Mouse (Mus musculus) gastrocnemius, postnatal 36 days (tissue): Measurements from ENCODE around the gene Cfap57. TPM values are rescaled to one million over a fixed set of nuclear protein-coding genes. Genes with fewer than 3 reads are reported as not detected.
"Not testable (repeated sequence)": the region's sequence is repeated elsewhere in the genome, so short reads cannot be mapped to it uniquely, and the experiment has no call there.

ENCODE experiments used
- DNase-seq, 2 experiments: peaks; one replicate each; pipeline ENCODE4 v3.0.0; 2022
- intact Hi-C: fragments of 180-260 bp; cut with DNase I; formaldehyde crosslinking; loops from one replicate; pipeline ENCODE4 v1.15.1; 2025
- total RNA-seq, 2 experiments: library from RNA; stranded (reverse); gene quantifications; 2 replicates each; pipeline ENCODE4 v1.2.3; 2021

Gene Cfap57
- total RNA-seq, 2 experiments from 2014 or later = not detected

DNA sequence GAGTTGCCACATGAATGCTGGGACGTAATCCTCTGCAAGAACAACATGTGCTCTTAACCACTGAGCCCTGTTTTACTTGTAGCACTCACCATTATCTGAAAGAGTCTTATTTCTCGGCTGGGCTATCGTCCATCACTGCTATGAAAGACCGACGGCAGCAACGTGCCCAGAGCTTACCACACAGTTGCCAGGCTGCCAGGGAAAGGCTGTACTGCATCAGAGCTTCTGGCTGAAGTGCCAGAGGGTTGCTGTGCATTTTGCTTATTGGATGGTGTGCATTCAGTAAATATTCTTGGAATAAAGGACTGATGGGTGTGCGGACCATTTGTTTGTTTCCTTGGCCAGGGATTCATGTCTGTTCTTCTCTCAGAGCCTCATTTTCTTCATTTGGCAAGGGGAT, 96.6 kb downstream of the Cfap57 start:
- intact Hi-C loops = no loop called here
- DNase-seq = no peak

DNA sequence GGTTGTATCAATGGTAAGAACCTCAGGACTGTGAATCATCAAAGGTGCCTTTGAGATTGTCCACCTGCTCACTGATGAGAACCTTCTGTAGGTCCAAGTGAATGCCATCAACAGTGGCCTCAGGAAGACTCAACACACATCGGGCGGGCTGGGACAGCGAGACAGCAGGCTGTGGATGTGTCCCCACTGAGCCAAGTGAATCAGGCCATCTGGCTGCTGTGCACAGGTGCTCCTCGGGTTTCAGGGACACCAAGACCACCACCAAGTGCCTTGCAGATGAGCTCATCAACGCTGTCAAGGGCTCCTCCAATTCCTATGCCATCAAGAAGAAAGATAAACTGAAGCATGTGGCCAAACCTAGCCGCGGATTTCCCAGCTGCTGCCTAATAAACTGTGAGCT, 98.3 kb downstream of the Cfap57 start:
- intact Hi-C loops = no loop called here
- DNase-seq = no peak

DNA sequence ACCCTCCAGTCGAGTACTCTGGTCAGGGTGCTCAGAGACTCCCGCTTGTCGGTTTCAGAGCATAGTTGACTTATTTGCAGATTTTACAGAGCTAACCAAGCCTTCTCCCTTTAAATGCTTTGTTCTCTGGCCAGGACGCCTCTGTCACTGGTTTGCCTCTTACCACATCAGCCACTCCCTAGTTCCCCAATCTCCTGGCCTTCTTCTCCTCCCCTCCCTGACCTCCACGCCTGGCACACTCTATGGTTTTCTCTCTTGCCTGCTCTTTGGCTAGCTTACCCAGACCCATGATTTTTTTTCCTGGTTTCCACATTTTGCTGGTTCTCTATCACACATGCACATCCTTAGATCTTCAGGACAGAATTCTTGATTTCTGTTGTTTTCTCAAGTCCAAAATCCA, 102.4 kb downstream of the Cfap57 start:
- intact Hi-C loops = no loop called here
- DNase-seq = no peak

DNA sequence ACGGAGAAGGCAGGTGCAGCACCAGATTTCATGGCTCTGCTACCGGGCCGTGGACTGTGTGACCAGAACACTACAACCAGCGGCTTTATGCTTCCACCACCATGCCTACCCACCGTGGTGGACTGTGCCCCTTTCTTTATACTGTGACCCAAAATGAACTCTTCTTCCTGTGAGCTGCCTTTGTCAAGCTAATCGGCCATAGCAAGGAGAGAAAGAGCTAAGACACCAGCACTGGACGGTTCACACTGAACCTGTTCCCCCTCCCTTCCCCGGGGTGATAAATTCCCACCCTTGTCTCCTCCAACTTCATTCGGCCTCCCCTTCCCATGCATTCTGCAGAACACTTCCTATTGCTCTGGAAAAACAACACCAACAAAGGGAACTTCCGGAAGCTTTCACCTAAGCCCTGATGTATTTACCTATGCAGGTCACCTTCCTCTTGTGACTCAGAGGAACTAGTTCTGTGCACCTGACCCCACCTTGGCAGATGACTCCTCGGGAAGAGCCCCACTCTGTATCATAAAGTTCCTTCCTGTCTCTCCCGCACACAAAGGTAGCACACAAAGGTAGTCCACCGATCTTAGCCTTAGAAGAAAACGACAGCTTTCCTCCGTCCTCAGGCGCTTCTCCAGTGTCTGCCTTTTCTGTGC, 103.0 kb downstream of the Cfap57 start:
- intact Hi-C loops = no loop called here
- DNase-seq = no peak

DNA sequence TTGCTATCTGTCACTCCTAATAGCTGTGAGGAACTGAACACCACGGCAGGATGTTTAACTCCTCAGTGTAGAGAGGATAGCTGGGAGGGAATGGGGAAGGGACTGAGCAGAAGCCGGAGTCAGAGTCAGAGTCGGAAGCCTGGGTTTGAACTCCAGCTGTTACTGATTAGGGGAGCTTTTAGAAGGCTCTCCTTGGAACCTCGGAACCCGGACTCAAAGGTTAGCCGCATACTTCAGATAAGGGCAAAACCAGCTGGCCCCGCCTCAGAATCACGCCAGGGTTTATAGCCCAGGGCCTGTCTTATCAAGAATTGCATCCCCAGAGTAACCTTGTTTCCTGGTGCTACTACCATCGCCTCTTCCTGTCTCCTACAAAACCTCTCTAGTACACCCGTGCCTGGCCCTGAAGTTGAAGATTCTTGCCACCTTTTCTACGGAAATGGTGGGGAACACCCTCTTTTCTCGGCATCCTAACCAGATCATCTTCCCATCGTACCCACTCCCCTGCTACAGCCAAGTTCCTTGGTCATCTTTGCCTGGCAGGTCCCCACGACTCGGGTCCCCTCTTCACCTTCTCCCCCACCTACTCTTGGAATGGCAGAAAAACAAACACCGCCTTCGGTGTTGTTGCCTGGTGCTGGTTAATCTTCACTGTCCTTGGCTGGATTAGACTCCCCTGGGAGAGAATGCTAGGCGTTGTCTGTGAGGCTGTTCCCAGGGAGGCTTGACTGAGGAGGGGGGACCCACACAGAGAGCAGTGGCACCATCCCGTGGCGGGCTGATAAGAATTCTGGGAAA, 103.7 kb downstream of the Cfap57 start:
- no peak for DNase-seq
- intact Hi-C loops = no loop called here

DNA sequence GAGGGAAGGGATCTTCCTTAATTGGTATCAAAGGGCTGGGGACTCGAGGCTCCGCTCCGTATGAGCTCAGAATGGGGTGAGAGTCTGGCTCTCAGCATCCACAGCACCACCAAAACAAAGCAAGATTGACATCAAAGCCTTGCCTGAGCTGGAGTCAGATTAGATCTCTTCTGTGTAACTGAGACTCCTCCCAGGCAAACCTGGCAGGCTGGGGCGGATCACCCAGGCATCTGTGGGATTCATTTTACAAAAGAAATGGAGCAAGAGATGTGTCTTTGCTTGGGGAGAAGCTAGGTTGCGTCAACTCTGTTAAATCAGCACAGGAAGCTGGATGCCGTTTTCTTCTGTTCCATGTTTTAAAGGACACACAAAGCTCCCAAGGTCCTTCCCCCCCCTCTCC, 111.5 kb downstream of the Cfap57 start:
- DNase-seq = no peak
- intact Hi-C loops = loop anchor here (2.0 kb wide), 1 partner anchor 48 kb away; no protein-coding TSS in a partner anchor

DNA sequence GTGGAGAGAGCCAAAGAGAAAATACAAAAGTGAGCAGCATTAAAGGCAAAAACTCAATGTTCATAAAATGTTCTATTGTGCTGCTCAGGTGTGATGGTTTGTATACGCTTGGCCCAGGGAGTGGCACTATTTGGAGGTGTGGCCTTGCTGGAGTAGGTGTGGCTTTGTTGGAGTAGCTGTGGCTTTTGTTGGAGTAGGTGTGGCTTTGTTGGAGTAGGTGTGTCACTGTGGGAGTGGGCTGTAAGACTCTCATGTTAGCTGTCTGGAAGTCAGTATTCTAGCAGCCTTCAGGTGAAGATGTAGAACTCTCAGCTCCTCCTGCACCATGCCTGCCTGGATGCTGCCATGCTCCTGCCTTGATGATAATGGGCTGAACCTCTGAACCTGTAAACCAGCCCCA, 113.4 kb downstream of the Cfap57 start:
- intact Hi-C loops, DNase-seq: not testable (repeated sequence)

DNA sequence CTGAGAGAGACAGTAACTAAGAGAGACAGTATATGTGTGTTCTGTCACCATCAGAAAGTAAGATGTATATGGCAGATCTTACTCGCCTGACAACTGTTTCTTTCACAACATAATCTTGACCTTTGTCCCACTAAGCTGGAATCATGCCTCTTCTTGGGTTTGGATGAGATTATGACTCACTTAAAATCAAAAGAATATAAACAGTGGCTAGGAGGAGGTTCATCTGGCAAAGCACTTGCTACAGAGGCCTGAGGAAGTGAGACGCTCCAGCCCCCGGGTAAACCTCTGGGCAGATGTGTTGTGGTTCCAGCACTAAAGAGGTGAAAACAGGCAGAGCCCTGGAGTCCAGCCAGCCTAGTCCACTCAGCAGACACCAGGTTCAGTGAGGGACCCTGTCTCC, 115.0 kb downstream of the Cfap57 start:
- intact Hi-C loops = no loop called here
- no peak for DNase-seq

Other genes starting within 250 kb of the Cfap57 start
- 1 to 10 TPM; 5.7 to 6.5 TPM for gene Szt2, start 211.5 kb downstream of the Cfap57 start, total RNA-seq
- gene Med8, start 211.4 kb downstream of the Cfap57 start, total RNA-seq = 10 to 100 TPM; 36.3 to 37.8 TPM
- gene Elovl1, start 192.7 kb downstream of the Cfap57 start, total RNA-seq = 1 to 10 TPM; 5.8 to 7.6 TPM
- gene Cdc20, start 183.4 kb downstream of the Cfap57 start, total RNA-seq = under 1 TPM; 0.69 to 0.97 TPM
- not detected for gene Mpl, start 163.3 kb downstream of the Cfap57 start, total RNA-seq
- 10 to 100 TPM; 15.3 to 16.8 TPM for gene Tie1, start 130.7 kb downstream of the Cfap57 start, total RNA-seq
- gene 2610528J11Rik, start 93.8 kb downstream of the Cfap57 start, total RNA-seq = not detected
- gene Tmem125, start 76.7 kb downstream of the Cfap57 start, total RNA-seq = not detected
- 10 to 100 TPM; 21.7 to 28.9 TPM for gene Ebna1bp2, start within 50 bp of the Cfap57 start, total RNA-seq
- gene Olfr62, start 38.2 kb upstream of the Cfap57 start, total RNA-seq = not detected
- not detected for gene Olfr1342, start 72.0 kb upstream of the Cfap57 start, total RNA-seq
- gene Olfr1341, start 82.7 kb upstream of the Cfap57 start, total RNA-seq = not detected
- not detected for gene Olfr1340, start 99.4 kb upstream of the Cfap57 start, total RNA-seq
- not detected for gene Olfr1339, start 111.4 kb upstream of the Cfap57 start, total RNA-seq
- not detected for gene Olfr1338, start 138.0 kb upstream of the Cfap57 start, total RNA-seq
- gene Olfr1337, start 161.8 kb upstream of the Cfap57 start, total RNA-seq = not detected
- gene Olfr1335, start 189.2 kb upstream of the Cfap57 start, total RNA-seq = not detected
- not detected for gene Olfr1333, start 215.5 kb upstream of the Cfap57 start, total RNA-seq
- not detected for gene Olfr1331, start 243.9 kb upstream of the Cfap57 start, total RNA-seq